Mouse (Mus musculus): ENCODE results near the gene Sorcs2.

The Sorcs2 gene

GRCm38 (mm10) chr5:36178215-36178614 is 219.7 kb downstream of the Sorcs2 start:
- no peak for DNase-seq (ENCODE audit: low spot score)

- no peak for DNase-seq (ENCODE audit: low spot score)
Measured at GRCm38 (mm10) chr5:36176873-36177272, 221.1 kb downstream of the Sorcs2 start.

- DNase-seq (ENCODE audit: low spot score), result no peak
Measured at GRCm38 (mm10) chr5:36176409-36176808, 221.5 kb downstream of the Sorcs2 start.

DNA sequence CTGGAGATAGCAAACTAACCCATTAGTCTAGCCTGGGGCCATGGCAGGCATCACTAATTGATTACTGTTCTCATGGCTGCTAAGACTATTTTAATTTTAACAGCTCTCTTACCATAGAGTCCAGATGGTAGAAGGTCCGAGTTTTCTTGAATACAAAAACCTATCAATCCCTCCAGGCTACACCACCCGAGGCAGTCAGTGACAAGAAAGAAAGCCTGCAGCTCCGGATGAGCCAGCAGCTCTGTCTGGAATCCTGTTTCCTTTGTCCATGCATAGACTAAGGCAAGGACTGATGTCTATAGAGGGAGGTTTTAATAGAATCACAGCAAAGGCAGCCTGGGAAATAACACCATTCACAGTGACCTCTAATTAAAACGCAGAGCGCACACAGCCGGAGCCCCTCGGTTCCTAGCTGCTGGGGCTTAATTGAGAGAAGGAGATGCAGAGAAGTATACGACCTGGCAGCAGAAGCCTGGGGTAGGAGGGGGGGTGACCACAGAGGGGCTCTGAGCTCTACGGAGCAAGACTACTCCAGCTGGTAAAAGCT is 223.3 kb downstream of the Sorcs2 start:
- DNase-seq (ENCODE audit: low spot score), result no peak

DNA sequence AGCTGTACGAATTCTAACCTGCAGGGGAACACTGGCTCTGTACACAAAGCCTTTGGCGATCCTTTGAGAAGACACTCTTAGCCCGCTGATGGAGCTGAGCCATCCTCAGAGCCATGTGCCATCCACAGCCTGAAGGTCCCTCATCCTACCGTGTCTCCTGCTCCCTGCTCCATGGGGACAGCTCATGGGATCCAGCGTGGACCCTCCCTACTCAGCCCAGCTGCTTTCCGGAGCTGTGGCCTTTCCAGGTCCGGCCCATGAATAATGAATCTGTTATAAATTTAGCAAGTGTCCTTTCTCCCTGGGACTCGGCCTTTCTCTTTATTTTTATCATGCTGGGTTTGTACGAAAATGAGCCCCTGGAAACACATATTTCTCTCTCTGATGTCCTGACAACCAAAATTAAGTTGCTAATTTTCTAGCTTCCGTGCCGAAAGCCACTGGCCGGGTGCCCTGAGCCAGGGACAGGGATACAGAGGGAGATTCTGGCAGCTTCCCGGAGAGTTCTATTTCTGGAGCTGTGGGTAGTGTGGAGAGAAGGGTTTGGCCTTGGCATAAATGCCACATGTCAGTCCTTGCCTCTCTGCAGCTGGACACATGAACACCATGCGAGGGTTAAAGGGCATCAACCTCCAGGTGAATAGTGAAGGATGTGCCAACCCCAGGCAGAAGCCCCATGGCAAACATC is 228.8 kb downstream of the Sorcs2 start:
- DNase-seq (ENCODE audit: low spot score), result peak; percentile 35

- no peak for DNase-seq (ENCODE audit: low spot score)
Measured at GRCm38 (mm10) chr5:36166346-36167013, 231.5 kb downstream of the Sorcs2 start.

DNA sequence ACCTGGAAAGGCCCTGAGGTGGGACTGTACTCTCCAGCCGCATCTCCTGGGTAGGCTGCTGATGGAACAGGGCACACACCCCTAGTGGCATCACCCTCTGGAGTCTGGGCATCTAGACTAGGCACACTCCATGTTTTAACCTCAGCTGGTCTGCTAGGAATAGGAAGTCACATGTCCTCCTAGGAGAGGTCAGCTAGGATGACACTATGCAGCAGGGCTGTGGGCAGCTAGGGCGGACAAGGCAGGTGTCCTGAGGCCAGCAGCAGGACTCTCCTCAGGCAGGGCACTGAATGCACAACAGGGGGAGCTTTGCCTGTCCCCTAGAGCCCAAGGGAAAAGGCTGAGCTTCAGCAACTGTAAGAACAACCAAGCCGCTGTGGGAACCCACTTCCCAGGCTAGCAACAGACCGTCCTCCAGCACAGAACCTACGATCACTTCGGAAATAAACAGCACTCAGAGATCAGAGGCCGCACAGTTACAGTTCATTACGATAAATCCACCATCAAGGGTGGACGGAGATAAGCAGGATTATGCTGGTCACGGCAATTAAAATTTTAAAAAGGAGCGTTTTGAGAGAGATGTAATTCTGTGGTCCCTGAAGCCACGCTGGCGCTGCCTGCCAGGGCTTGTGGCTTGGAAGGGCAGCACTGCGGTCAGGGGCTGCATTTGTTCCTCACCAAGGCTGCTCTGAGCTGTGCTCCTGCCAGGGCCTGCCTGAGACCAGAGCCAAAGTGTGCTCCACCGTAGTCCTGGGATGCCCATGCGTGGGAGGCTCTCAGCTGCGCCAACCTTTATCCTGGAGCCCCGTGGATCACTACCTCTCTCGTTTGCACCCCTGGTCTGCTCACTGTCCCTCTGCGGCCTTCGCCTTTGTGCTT is 232.3 kb downstream of the Sorcs2 start:
- DNase-seq (ENCODE audit: low spot score), result no peak

DNA sequence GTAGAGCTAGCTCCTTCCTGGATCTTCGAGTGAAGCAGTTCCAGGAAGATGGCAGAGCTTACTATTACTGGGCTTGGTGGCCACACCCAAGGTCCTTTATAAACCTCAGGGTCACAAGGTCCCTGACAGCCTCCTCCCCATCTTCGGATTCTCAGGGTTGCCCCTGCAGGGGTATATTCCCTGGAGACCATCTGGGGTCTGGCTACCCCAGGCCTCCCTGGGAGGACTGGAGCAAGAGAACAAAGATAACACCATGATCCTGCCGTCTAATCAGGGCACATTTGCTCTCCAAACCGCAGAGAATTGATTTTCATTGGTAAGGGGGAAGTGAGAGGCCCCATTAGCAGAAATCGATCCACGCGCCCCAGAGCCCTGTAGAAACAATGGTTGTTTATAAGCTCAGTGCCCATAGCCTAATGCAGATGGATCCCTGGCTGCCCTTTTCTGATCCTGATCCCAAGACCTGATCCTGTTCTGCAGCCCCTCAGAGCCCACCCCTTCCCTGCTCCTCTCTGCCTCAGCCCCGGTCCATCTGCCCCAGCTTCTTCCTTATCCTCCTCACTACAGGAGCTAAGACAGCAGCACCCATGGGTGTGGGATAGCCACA is 243.0 kb downstream of the Sorcs2 start:
- DNase-seq (ENCODE audit: low spot score), result no peak

GRCm38 (mm10) chr5:36153261-36153660 is 244.7 kb downstream of the Sorcs2 start:
- DNase-seq (ENCODE audit: low spot score), result no peak

DNA sequence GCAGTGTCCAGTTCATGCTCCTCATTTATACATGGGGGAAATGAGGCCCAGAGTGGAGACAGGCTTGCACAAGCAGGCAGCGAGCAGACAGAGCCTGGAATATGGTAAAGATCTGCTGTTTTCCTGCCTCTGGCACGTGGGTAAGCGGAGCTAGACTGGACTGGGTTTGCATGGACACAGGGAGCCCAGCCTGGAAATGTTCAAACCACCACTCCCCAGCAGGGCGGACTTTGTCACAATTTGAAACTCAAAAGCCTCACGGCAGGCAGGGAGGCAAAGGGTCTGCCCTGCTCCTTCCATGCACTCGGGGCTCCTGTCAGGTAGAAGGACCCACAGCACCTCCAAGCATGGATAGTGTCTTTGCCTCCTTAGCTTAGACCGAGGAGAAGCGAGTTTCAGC is 246.9 kb downstream of the Sorcs2 start:
- no peak for DNase-seq (ENCODE audit: low spot score)

DNA sequence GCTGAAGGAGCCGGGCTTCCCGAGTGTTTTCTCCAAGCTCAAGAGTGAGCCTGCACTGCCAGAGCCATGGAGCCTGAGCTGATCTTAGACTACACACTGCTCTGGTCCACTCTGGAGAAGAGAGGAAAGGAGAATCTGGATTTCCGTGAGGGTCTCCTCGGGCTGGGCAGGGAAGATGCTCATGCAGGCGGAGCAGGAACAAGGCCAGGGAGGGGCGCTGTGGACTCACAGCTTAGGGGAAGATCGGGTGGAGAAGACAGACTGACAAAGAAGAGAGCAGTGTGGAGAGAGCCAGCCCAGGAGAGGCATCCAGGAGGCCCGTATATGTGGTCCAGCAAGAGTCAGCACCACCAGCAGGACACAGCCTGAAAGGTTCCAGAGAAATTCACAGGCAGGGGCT is 248.8 kb downstream of the Sorcs2 start:
- DNase-seq (ENCODE audit: low spot score), result no peak

GRCm38 (mm10) chr5:36146589-36146988 is 251.3 kb downstream of the Sorcs2 start:
- no peak for DNase-seq (ENCODE audit: low spot score)

GRCm38 (mm10) chr5:36144560-36144959 is 253.4 kb downstream of the Sorcs2 start:
- DNase-seq (ENCODE audit: low spot score), result no peak

DNA sequence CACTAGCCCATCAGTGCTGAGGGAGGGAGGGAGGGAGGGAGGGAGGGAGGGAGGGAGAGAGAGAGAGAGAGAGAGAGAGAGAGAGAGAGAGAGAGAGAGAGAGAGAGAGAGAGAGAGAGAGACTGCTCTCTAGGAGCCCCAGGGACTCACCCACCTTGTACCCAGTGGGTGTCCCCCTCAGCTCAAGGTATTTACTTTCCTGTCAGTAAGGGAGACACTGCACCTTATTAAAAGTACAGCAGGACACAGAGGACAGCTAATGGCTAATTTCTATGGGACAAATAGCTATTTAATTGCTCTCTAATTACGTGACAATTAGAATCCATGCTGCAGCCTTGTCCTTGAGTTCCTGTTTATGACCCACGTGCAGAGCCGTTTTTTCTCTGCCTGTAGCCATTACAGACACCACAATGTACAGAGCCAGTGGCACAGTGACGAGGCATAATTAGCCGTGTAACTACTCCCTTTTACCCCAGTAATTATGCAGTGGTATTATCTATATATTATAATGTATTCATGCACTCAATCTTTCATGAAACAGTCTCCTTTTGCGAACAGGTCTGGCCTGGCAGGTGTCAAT is 256.2 kb downstream of the Sorcs2 start:
- no peak for DNase-seq (ENCODE audit: low spot score)

DNA sequence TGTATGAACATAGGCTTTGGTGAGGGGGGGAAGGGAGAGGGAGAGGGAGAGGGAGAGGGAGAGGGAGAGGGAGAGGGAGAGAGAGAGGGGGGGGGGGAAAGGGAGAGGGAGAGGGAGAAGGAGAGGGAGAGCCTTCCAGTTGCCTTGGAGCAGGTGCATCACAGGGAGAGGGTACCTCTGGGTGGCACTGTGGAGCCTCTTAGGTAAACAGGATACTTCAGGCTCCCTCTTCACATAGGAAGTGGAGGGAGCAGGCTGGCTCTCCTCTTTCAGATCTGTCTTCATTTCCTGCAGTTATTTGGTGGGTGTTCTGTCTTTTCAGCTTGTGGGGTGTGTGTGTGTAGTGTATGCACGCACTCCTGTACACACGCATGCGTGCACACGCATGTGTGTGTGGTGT is 256.8 kb downstream of the Sorcs2 start:
- no peak for DNase-seq (ENCODE audit: low spot score)

GRCm38 (mm10) chr5:36139766-36140165 is 258.2 kb downstream of the Sorcs2 start:
- no peak for DNase-seq (ENCODE audit: low spot score)

GRCm38 (mm10) chr5:36135874-36136542 is 261.9 kb downstream of the Sorcs2 start:
- DNase-seq (ENCODE audit: low spot score), result no peak

DNA sequence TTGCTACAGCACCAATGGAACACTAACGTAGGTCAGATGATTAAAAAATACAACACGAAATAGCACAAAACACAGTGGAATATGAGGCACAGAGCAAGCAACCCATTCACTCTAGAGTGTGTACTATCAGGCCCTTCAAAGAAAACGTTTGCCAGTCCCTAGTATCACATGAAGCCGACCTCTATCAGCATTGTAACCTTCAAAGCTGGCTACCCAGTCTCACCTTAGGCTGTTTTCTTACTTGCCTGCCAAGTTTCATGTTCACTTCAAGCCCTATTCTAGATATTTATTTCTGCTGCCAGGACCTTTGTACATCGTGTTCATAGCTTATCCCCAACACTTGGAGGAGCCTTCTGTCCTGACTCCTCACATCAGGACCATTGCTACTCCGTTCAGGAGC is 263.6 kb downstream of the Sorcs2 start:
- DNase-seq (ENCODE audit: low spot score), result no peak

GRCm38 (mm10) chr5:36133893-36134292 is 264.0 kb downstream of the Sorcs2 start:
- no peak for DNase-seq (ENCODE audit: low spot score)

DNA sequence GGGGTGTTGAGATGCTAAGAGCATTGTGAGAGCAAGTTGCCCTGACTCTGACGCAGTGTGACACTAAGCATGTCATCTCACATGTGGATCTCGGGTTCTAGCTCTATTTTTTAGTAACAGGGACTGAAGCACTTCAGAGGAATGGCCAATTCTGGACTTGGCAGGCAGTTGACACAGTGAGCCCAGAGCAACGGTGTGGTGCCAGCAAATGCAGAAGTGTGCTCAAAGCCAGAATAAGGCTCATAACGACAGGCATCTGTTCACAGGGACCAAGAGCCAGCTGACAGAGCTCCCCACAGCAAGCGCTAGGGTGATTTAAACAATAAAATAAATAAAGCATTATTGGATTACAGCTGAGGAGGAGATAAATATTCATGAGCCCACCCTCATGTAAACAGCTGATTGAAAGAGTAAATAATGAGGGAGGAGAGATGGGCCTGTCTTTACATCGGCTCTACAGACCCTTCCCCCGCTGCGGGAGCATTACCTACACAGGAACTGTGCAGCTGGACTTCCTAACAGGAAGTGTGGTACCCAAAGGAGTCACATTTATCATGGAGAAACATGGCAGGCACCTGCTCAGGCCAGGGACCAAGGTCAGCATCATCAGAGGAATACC is 267.4 kb downstream of the Sorcs2 start:
- peak; percentile 32 for DNase-seq (ENCODE audit: low spot score)

- DNase-seq (ENCODE audit: low spot score), result peak; percentile 15
Measured at GRCm38 (mm10) chr5:36129661-36130060, 268.3 kb downstream of the Sorcs2 start.

Data from layer of hippocampus, adult 11-12 months (tissue).